Mouse (Mus musculus) ES-E14 (cell line): ENCODE results near the gene Olfr1317.

Experiments
- CHD2 ChIP-seq: IDR thresholded peaks from 2 replicates; pipeline ENCODE4 v1.6.1; 2014; ENCODE audit warnings: mild to moderate bottlenecking, low read depth, low read length, inconsistent platforms
- ZNF384 ChIP-seq: IDR thresholded peaks from 2 replicates; pipeline ENCODE4 v1.6.1; 2012; ENCODE audit warnings: low read depth, low read length, inconsistent platforms

GRCm38 (mm10) chr2:112096681-112097080, 43.4 kb upstream of the Olfr1317 start, which contains the start of gene Olfr1314:
- TF ChIP-seq CHD2 = no peak
- no peak for TF ChIP-seq ZNF384
